Mouse (Mus musculus): Measurements from ENCODE around the gene Spc25. TPM values are rescaled to one million over a fixed set of nuclear protein-coding genes. Genes with fewer than 3 reads are reported as not detected.

Spc25 gene
- total and polyA plus RNA-seq, 3 experiments: 25.8 to 31.3 TPM; not detected in 1

- no peak overlapping the region for H3K9ac ChIP-seq (ENCODE audit: control insufficient read depth, low read depth, low read length, poor library complexity, severe bottlenecking)
- H3K4me3 ChIP-seq (ENCODE audit: control insufficient read depth in 1 of 2, insufficient read depth in 1 of 2, low read depth in 2 of 2, low read length in 2 of 2): no peak overlapping the region
- no peaks in the 10 kb centered on the region for H3K9me3 ChIP-seq (replicated peaks; ENCODE audit: insufficient read depth, low read length)
- no peak for TF ChIP-seq HCFC1 (IDR thresholded peaks at IDR 0.05; ENCODE audit: low read depth, low read length)
- no peak for TF ChIP-seq JUND (IDR thresholded peaks at IDR 0.05; ENCODE audit: low read depth, low read length)
- TF ChIP-seq ZKSCAN1 (IDR thresholded peaks at IDR 0.05; ENCODE audit: low read depth, low read length): no peak
- no peak for TF ChIP-seq USF1 (IDR thresholded peaks at IDR 0.05; ENCODE audit: low read depth, low read length)
- TF ChIP-seq ELF1 (IDR thresholded peaks at IDR 0.05; ENCODE audit: low read depth, low read length): no peak
- no peak for TF ChIP-seq E2F4 (IDR thresholded peaks at IDR 0.05; ENCODE audit: borderline replicate concordance, low read depth, low read length)
- no peak for TF ChIP-seq KAT2A (conservative IDR thresholded peaks at IDR 0.05; ENCODE audit: low read depth, low read length)
- TF ChIP-seq NRF1 (IDR thresholded peaks at IDR 0.05; ENCODE audit: insufficient read depth, low read depth, low read length, poor library complexity, severe bottlenecking): no peak
- TF ChIP-seq MAFK (IDR thresholded peaks at IDR 0.05; ENCODE audit: borderline replicate concordance, low read depth, low read length): no peak
- H3K79me2 ChIP-seq (ENCODE audit: control insufficient read depth, insufficient read depth, low read length, poor library complexity): peaks cover 5% of the 10 kb centered on the region; the same call in 1 of the 2 replicates
- DNase-seq (ENCODE audit: low read depth, low spot score): no peak
- H3K27ac ChIP-seq (ENCODE audit: control insufficient read depth, low read depth, low read length): no peak overlapping the region
- H3K27me3 ChIP-seq (ENCODE audit: control insufficient read depth in 1 of 2, insufficient read depth in 2 of 2, low read length in 2 of 2): no peaks in the 10 kb centered on the region
- no peaks in the 10 kb centered on the region for H3K4me1 ChIP-seq (ENCODE audit: control insufficient read depth in 1 of 2, insufficient read depth in 2 of 2, low read length in 2 of 2)
- H3K36me3 ChIP-seq (ENCODE audit: control insufficient read depth in 1 of 2, insufficient read depth in 2 of 2, low read length in 2 of 2): peaks cover 0 to 3% of the 10 kb centered on the region in 2 experiments; a peak in 1 of 4 replicates
Measured at GRCm38 (mm10) chr2:69209684-69210083, 3.7 kb upstream of the Spc25 start.

- Histone ChIP-seq H3K4me3 (ENCODE audit: control insufficient read depth in 1 of 2, insufficient read depth in 1 of 2, low read depth in 2 of 2, low read length in 2 of 2) (peak overlapping the region; percentile 69 to 80), H3K27ac (ENCODE audit: control insufficient read depth, low read depth, low read length) (peak overlapping the region; percentile 34; the same call in 1 of the 2 replicates), H3K79me2 (ENCODE audit: control insufficient read depth, insufficient read depth, low read length, poor library complexity) (peaks cover 5% of the 10 kb centered on the region; the same call in 1 of the 2 replicates), H3K27me3 (ENCODE audit: control insufficient read depth in 1 of 2, insufficient read depth in 2 of 2, low read length in 2 of 2) (no peaks in the 10 kb centered on the region), H3K4me1 (ENCODE audit: control insufficient read depth in 1 of 2, insufficient read depth in 2 of 2, low read length in 2 of 2) (0 out of 4 replicates have a peak, but pooled peaks cover 0 to 2% of the 10 kb centered on the region in 2 experiments), H3K36me3 (ENCODE audit: control insufficient read depth in 1 of 2, insufficient read depth in 2 of 2, low read length in 2 of 2) (peaks cover 5 to 6% of the 10 kb centered on the region in 2 experiments; a peak in 3 of 4 replicates), H3K9me3 (replicated peaks; ENCODE audit: insufficient read depth, low read length) (no peaks in the 10 kb centered on the region), H3K9ac (ENCODE audit: control insufficient read depth, low read depth, low read length, poor library complexity, severe bottlenecking) (peak overlapping the region; percentile 62)
- TF ChIP-seq MYB (IDR thresholded peaks at IDR 0.05; ENCODE audit: low read depth, low read length): no peak
- no peak for TF ChIP-seq ZMIZ1 (IDR thresholded peaks at IDR 0.05; ENCODE audit: low read depth, low read length)
- no peak for TF ChIP-seq E2F4 (IDR thresholded peaks at IDR 0.05; ENCODE audit: borderline replicate concordance, low read depth, low read length)
- TF ChIP-seq MYC (IDR thresholded peaks at IDR 0.05; ENCODE audit: low read depth, low read length): no peak
- no peak for TF ChIP-seq KAT2A (conservative IDR thresholded peaks at IDR 0.05; ENCODE audit: low read depth, low read length)
- TF ChIP-seq RAD21 (IDR thresholded peaks at IDR 0.05; ENCODE audit: low read depth, low read length): no peak
- TF ChIP-seq BHLHE40 (IDR thresholded peaks at IDR 0.05; ENCODE audit: borderline replicate concordance, low read depth, low read length): no peak
- TF ChIP-seq JUND (IDR thresholded peaks at IDR 0.05; ENCODE audit: low read depth, low read length): no peak
- no peak for TF ChIP-seq MAX (IDR thresholded peaks at IDR 0.05; ENCODE audit: low read length)
- peak; percentile 71 for DNase-seq (ENCODE audit: low read depth, low spot score)
Measured at GRCm38 (mm10) chr2:69206523-69206922, 529 bp upstream of the Spc25 start.

Data from MEL (cell line).